Mouse (Mus musculus) CD4-positive, CD25-positive, alpha-beta regulatory T cell (primary cell): ENCODE measurements around the gene Krtap3-2. TPM values are rescaled to one million over a fixed set of nuclear protein-coding genes. Genes with fewer than 3 reads are reported as not detected.

Source experiments
- polyA plus RNA-seq: library from polyadenylated mRNA; unstranded; fragments of 100-300 nt; shearing (Covaris generic); gene quantifications from one replicate; pipeline ENCODE4 v1.2.1, GENCODE M21; 2017

Krtap3-2 gene
- polyA plus RNA-seq, result not detected

GRCm38 (mm10) chr11:99556753-99557152, at the start of gene Krtap3-2:
TSS of gene Krtap3-2 (minus strand) at chr11:99556853.

GRCm38 (mm10) chr11:99603208-99603607, 46.6 kb upstream of the Krtap3-2 start, which contains the start of gene Gm11938:
TSS of gene Gm11938 (minus strand) at chr11:99603308.

GRCm38 (mm10) chr11:99597742-99598141, 41.1 kb upstream of the Krtap3-2 start, which contains the start of gene Krtap9-3:
TSS of gene Krtap9-3 (minus strand) at chr11:99598105.

GRCm38 (mm10) chr11:99590981-99591380, 34.3 kb upstream of the Krtap3-2 start, which contains the start of gene Krtap1-3:
TSS of gene Krtap1-3 (minus strand) at chr11:99591339.

DNA sequence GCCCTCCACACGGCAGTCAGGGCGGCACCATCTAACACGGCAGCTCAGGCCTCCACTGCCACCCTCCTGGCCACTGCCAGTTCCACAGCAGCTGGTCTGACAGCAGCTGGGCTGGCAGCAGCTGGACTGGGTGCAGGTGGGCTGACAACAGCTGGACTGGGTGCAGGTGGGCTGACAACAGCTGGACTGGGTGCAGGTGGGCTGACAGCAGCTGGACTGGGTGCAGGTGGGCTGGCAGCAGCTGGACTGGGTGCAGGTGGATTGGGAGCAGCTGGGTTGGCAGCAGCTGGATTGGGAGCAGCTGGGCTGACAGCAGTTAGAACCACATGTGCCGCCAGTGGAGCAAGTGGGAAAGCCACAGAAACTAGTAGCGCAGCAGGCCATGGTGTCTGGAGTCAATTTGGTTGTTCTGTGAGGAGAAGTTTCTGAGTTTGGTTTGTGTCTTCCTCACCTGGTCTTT, 26.6 kb upstream of the Krtap3-2 start, which contains the start of gene Krtap1-4:
TSS of gene Krtap1-4 (minus strand) at position 410 of the 460 bp plus-strand sequence.

GRCm38 (mm10) chr11:99580636-99581035, 24.0 kb upstream of the Krtap3-2 start, which contains the start of gene Krtap1-5:
TSS of gene Krtap1-5 (minus strand) at chr11:99581016.

GRCm38 (mm10) chr11:99566530-99566929, 9.9 kb upstream of the Krtap3-2 start, which contains the start of gene Krtap3-1:
TSS of gene Krtap3-1 (minus strand) at chr11:99566630.

DNA sequence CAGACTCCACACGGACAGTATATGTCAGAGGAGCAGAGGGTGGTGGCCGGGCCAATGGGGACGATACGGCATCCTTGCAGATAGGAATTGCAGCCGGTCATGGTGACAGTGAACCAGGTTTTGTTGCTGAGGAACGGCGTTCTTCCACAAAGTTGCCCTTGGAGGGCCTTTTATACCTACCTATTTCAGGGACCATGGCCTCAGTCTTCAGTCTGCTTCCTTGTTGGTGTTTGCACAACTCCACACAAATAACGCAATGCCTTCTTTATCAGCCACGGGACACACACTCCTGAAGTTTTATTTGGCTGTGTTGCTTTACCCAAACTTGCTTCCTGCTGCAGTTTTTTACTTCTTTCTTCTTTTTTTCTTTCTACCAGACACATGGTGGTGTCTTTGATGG, 2.7 kb upstream of the Krtap3-2 start, which contains the start of gene Gm11939:
TSS of gene Gm11939 (minus strand) at position 101 of the 400 bp plus-strand sequence.

GRCm38 (mm10) chr11:99550765-99551164, 5.9 kb downstream of the Krtap3-2 start, which contains the start of gene Krtap3-3:
TSS of gene Krtap3-3 (minus strand) at chr11:99550865.

DNA sequence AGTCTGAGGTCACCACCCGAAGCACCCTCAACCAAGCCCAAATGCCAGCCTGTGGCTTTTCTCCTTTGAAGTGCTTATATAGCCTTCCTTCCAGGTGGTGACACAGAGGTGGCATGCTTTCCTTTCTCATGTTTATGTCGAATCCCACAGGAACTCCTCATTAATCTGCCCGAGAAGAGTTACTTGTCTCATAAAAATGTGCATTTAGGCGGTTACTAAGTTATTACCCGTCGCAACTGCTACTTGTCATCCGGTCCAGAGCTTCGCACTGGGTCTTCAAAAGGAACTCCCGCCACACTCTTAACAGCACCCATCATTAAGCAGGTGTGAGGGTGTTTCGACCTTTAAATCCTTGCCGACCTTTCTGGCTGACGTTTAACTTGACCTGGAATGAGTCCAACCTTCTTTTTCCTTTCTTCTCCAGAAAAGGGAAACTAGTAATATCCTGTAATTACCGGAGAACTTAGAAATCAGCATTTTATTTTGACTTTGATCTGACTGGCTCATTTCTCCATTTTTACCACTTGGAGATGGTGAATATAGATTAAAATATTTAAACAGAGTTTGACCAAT, 35.3 kb downstream of the Krtap3-2 start, which contains the start of gene Krt39:
TSS of gene Krt39 (minus strand) at position 51 of the 573 bp plus-strand sequence.

Other genes starting within 250 kb of the Krtap3-2 start
- not detected for gene Krt25, start 233.9 kb downstream of the Krtap3-2 start, polyA plus RNA-seq
- gene Krt26, start 218.9 kb downstream of the Krtap3-2 start, polyA plus RNA-seq, result not detected
- gene Krt27, start 205.7 kb downstream of the Krtap3-2 start, polyA plus RNA-seq, result not detected
- not detected for gene Krt28, start 181.9 kb downstream of the Krtap3-2 start, polyA plus RNA-seq
- gene Krt10, start 167.5 kb downstream of the Krtap3-2 start, polyA plus RNA-seq, result 15.0 TPM
- gene Krt12, start 134.6 kb downstream of the Krtap3-2 start, polyA plus RNA-seq, result not detected
- gene Krt20, start 118.7 kb downstream of the Krtap3-2 start, polyA plus RNA-seq, result not detected
- not detected for gene Krt23, start 63.7 kb downstream of the Krtap3-2 start, polyA plus RNA-seq
- not detected for gene Krt39, start 35.5 kb downstream of the Krtap3-2 start, polyA plus RNA-seq
- gene Krt40, start 13.7 kb downstream of the Krtap3-2 start, polyA plus RNA-seq, result not detected
- not detected for gene Krtap3-3, start 6.0 kb downstream of the Krtap3-2 start, polyA plus RNA-seq
- gene Gm11939, start 2.6 kb upstream of the Krtap3-2 start, polyA plus RNA-seq, result not detected
- gene Krtap3-1, start 9.8 kb upstream of the Krtap3-2 start, polyA plus RNA-seq, result not detected
- not detected for gene Krtap1-5, start 24.2 kb upstream of the Krtap3-2 start, polyA plus RNA-seq
- gene Krtap1-4, start 26.8 kb upstream of the Krtap3-2 start, polyA plus RNA-seq, result not detected
- gene Krtap1-3, start 34.5 kb upstream of the Krtap3-2 start, polyA plus RNA-seq, result not detected
- gene Krtap9-3, start 41.3 kb upstream of the Krtap3-2 start, polyA plus RNA-seq, result not detected
- gene Gm11938, start 46.5 kb upstream of the Krtap3-2 start, polyA plus RNA-seq, result not detected
- not detected for gene Gm11937, start 53.3 kb upstream of the Krtap3-2 start, polyA plus RNA-seq
- gene Krtap2-4, start 58.0 kb upstream of the Krtap3-2 start, polyA plus RNA-seq, result not detected
- gene Gm11562, start 63.6 kb upstream of the Krtap3-2 start, polyA plus RNA-seq, result not detected
- gene Krtap4-1, start 71.4 kb upstream of the Krtap3-2 start, polyA plus RNA-seq, result not detected
- not detected for gene Krtap4-2, start 78.2 kb upstream of the Krtap3-2 start, polyA plus RNA-seq
- not detected for gene Krtap4-7, start 87.2 kb upstream of the Krtap3-2 start, polyA plus RNA-seq
- not detected for gene Gm11555, start 93.4 kb upstream of the Krtap3-2 start, polyA plus RNA-seq
- gene Gm11563, start 102.1 kb upstream of the Krtap3-2 start, polyA plus RNA-seq, result not detected
- not detected for gene Krtap4-6, start 109.1 kb upstream of the Krtap3-2 start, polyA plus RNA-seq
- gene Gm14190, start 133.9 kb upstream of the Krtap3-2 start, polyA plus RNA-seq, result not detected
- not detected for gene Gm14180, start 177.4 kb upstream of the Krtap3-2 start, polyA plus RNA-seq
- gene Gm11595, start 216.1 kb upstream of the Krtap3-2 start, polyA plus RNA-seq, result not detected
- not detected for gene Krtap4-8, start 223.9 kb upstream of the Krtap3-2 start, polyA plus RNA-seq
- not detected for gene Krtap4-9, start 228.3 kb upstream of the Krtap3-2 start, polyA plus RNA-seq
- not detected for gene Gm11596, start 236.6 kb upstream of the Krtap3-2 start, polyA plus RNA-seq
- gene Gm11569, start 242.1 kb upstream of the Krtap3-2 start, polyA plus RNA-seq, result not detected
- gene Gm11554, start 247.6 kb upstream of the Krtap3-2 start, polyA plus RNA-seq, result not detected